Mouse (Mus musculus): ENCODE data around the gene Hapln3. TPM values are rescaled to one million over a fixed set of nuclear protein-coding genes. Genes with fewer than 3 reads are reported as not detected.

Gene Hapln3
- total and polyA plus RNA-seq, 2 experiments from 2014 or later: 2.7 to 3.5 TPM

GRCm38 (mm10) chr7:79147931-79148653 is 17.3 kb upstream of the Hapln3 start:
- TF ChIP-seq CTCF (IDR thresholded peaks at IDR 0.05; ENCODE audit: low read depth): no peak
- ATAC-seq (no peak), DNase-seq (no peak)
- 1% methylated on average over 20 of the region's 20 CpGs for WGBS
- peak overlapping the region; percentile 57 for H3K9ac ChIP-seq
- H3K27ac ChIP-seq (ENCODE audit: low read depth, low read length): no peak overlapping the region
- peak overlapping the region; percentile 52 for H3K4me3 ChIP-seq (ENCODE audit: low read depth, low read length)
- peak overlapping the region; percentile 93 for H3K4me2 ChIP-seq (ENCODE audit: low read depth)
- no peaks in the 10 kb centered on the region for H3K9me3 ChIP-seq (ENCODE audit: low read length)
- no peaks in the 10 kb centered on the region for H3K27me3 ChIP-seq (ENCODE audit: insufficient read depth, low read length)
- H3K4me1 ChIP-seq (ENCODE audit: insufficient read depth): no peaks in the 10 kb centered on the region
- H3K36me3 ChIP-seq (ENCODE audit: insufficient read depth): no peaks in the 10 kb centered on the region

- no peak for ATAC-seq
- DNase-seq: no peak
- no peak overlapping the region for H3K27ac ChIP-seq (ENCODE audit: low read depth, low read length)
- no peaks in the 10 kb centered on the region for H3K27me3 ChIP-seq (ENCODE audit: insufficient read depth, low read length)
- no peaks in the 10 kb centered on the region for H3K36me3 ChIP-seq (ENCODE audit: insufficient read depth)
- H3K9ac ChIP-seq: no peak overlapping the region
- no peaks in the 10 kb centered on the region for H3K4me1 ChIP-seq (ENCODE audit: insufficient read depth)
- H3K9me3 ChIP-seq (ENCODE audit: low read length): no peaks in the 10 kb centered on the region
- WGBS: 48% methylated on average over 12 of the region's 12 CpGs
- no peak for TF ChIP-seq CTCF (IDR thresholded peaks at IDR 0.05; ENCODE audit: low read depth)
- peak overlapping the region; percentile 52 for H3K4me3 ChIP-seq (ENCODE audit: low read depth, low read length)
- peak overlapping the region; percentile 93 for H3K4me2 ChIP-seq (ENCODE audit: low read depth)
These were observed 16.4 kb upstream of the Hapln3 start for GRCm38 (mm10) chr7:79147011-79147837.

GRCm38 (mm10) chr7:79140897-79141296 is 10.1 kb upstream of the Hapln3 start:
- Histone ChIP-seq H3K4me1 (ENCODE audit: insufficient read depth) (no peaks in the 10 kb centered on the region), H3K27me3 (ENCODE audit: insufficient read depth, low read length) (no peaks in the 10 kb centered on the region), H3K36me3 (ENCODE audit: insufficient read depth) (peaks cover 6% of the 10 kb centered on the region; the same call in 1 of the 2 replicates), H3K9me3 (ENCODE audit: low read length) (no peaks in the 10 kb centered on the region), H3K27ac (ENCODE audit: low read depth, low read length) (no peak overlapping the region), H3K9ac (no peak overlapping the region), H3K4me3 (ENCODE audit: low read depth, low read length) (no peak overlapping the region), H3K4me2 (ENCODE audit: low read depth) (no peak overlapping the region)
- DNase-seq (peak; percentile 87), ATAC-seq (peak; percentile 77)
- 36% methylated on average over 8 of the region's 8 CpGs for WGBS
- peak; percentile 97 for TF ChIP-seq CTCF (IDR thresholded peaks at IDR 0.05; ENCODE audit: low read depth)

GRCm38 (mm10) chr7:79139891-79140591 is 9.2 kb upstream of the Hapln3 start:
- Histone ChIP-seq H3K27ac (ENCODE audit: low read depth, low read length) (no peak overlapping the region), H3K4me2 (ENCODE audit: low read depth) (no peak overlapping the region), H3K4me1 (ENCODE audit: insufficient read depth) (no peaks in the 10 kb centered on the region), H3K27me3 (ENCODE audit: insufficient read depth, low read length) (no peaks in the 10 kb centered on the region), H3K36me3 (ENCODE audit: insufficient read depth) (peaks cover 6% of the 10 kb centered on the region; the same call in 1 of the 2 replicates), H3K9ac (no peak overlapping the region), H3K9me3 (ENCODE audit: low read length) (no peaks in the 10 kb centered on the region), H3K4me3 (ENCODE audit: low read depth, low read length) (no peak overlapping the region)
- no peak for TF ChIP-seq CTCF (IDR thresholded peaks at IDR 0.05; ENCODE audit: low read depth)
- WGBS: 61% methylated on average over 4 of the region's 4 CpGs
- ATAC-seq (no peak), DNase-seq (no peak)

GRCm38 (mm10) chr7:79139328-79139824 is 8.6 kb upstream of the Hapln3 start:
- no peak overlapping the region for H3K27ac ChIP-seq (ENCODE audit: low read depth, low read length)

GRCm38 (mm10) chr7:79133391-79133790 is 2.6 kb upstream of the Hapln3 start:
- no peak for DNase-seq
- Histone ChIP-seq H3K36me3 (ENCODE audit: insufficient read depth) (no peaks in the 10 kb centered on the region), H3K27me3 (ENCODE audit: insufficient read depth, low read length) (no peaks in the 10 kb centered on the region; the same call in 1 of the 2 replicates), H3K27ac (ENCODE audit: low read depth, low read length) (no peak overlapping the region), H3K4me3 (ENCODE audit: low read depth, low read length) (no peak overlapping the region), H3K4me2 (ENCODE audit: low read depth) (no peak overlapping the region), H3K9ac (no peak overlapping the region), H3K4me1 (ENCODE audit: insufficient read depth) (no peaks in the 10 kb centered on the region), H3K9me3 (ENCODE audit: low read length) (no peaks in the 10 kb centered on the region)
- no peak for ATAC-seq
- 43% methylated on average over 6 of the region's 6 CpGs for WGBS
- TF ChIP-seq CTCF (IDR thresholded peaks at IDR 0.05; ENCODE audit: low read depth): peak; percentile 41; the same call in 1 of the 2 replicates

More at GRCm38 (mm10) chr7:79139328-79139824, 8.6 kb upstream of the Hapln3 start:
- WGBS: 50% methylated on average over 6 of the region's 6 CpGs
- no peaks in the 10 kb centered on the region for H3K4me1 ChIP-seq (ENCODE audit: insufficient read depth)
- ATAC-seq (no peak), DNase-seq (no peak)
- H3K27me3 ChIP-seq (ENCODE audit: insufficient read depth, low read length): no peaks in the 10 kb centered on the region
- no peak for TF ChIP-seq CTCF (IDR thresholded peaks at IDR 0.05; ENCODE audit: low read depth)
- H3K9ac ChIP-seq: no peak overlapping the region
- H3K4me3 ChIP-seq (ENCODE audit: low read depth, low read length): no peak overlapping the region
- H3K9me3 ChIP-seq (ENCODE audit: low read length): no peaks in the 10 kb centered on the region
- no peak overlapping the region for H3K4me2 ChIP-seq (ENCODE audit: low read depth)
- H3K36me3 ChIP-seq (ENCODE audit: insufficient read depth): peaks cover 6% of the 10 kb centered on the region; the same call in 1 of the 2 replicates
